Mouse (Mus musculus): ENCODE measurements around the gene Olfr1513. TPM values are rescaled to one million over a fixed set of nuclear protein-coding genes. Genes with fewer than 3 reads are reported as not detected.

The Olfr1513 gene
- polyA plus RNA-seq, 1 experiment from 2014 or later: not detected

Other genes with a start within 250 kb of the Olfr1513 start
- gene Rpgrip1, start 245.7 kb downstream of the Olfr1513 start, polyA plus RNA-seq (2014; fragmentation: Nextera tagmentation; extraction: Ambion mirVana): 92.3 and 105 TPM in 2 replicates
- gene Supt16, start 159.0 kb downstream of the Olfr1513 start, polyA plus RNA-seq (2014; fragmentation: Nextera tagmentation; extraction: Ambion mirVana): 81.5 and 86.7 TPM in 2 replicates
- gene Chd8, start 98.6 kb downstream of the Olfr1513 start, polyA plus RNA-seq (2014; fragmentation: Nextera tagmentation; extraction: Ambion mirVana): 46.7 and 52.5 TPM in 2 replicates
- gene Tox4, start 77.3 kb downstream of the Olfr1513 start, polyA plus RNA-seq (2014; fragmentation: Nextera tagmentation; extraction: Ambion mirVana): 50.6 and 51.2 TPM in 2 replicates
- 39.1 and 41.9 TPM in 2 replicates for gene Rab2b, start 76.9 kb downstream of the Olfr1513 start, polyA plus RNA-seq (2014; fragmentation: Nextera tagmentation; extraction: Ambion mirVana)
- 48.2 and 52.2 TPM in 2 replicates for gene Mettl3, start 51.3 kb downstream of the Olfr1513 start, polyA plus RNA-seq (2014; fragmentation: Nextera tagmentation; extraction: Ambion mirVana)
- gene Sall2, start 27.6 kb downstream of the Olfr1513 start, polyA plus RNA-seq (2014; fragmentation: Nextera tagmentation; extraction: Ambion mirVana): 57.4 and 65.1 TPM in 2 replicates
- not detected in 2 replicates for gene Olfr1512, start 22.8 kb upstream of the Olfr1513 start, polyA plus RNA-seq (2014; fragmentation: Nextera tagmentation; extraction: Ambion mirVana)
- not detected in 2 replicates for gene Olfr1511, start 41.0 kb upstream of the Olfr1513 start, polyA plus RNA-seq (2014; fragmentation: Nextera tagmentation; extraction: Ambion mirVana)
- gene Olfr1510, start 58.0 kb upstream of the Olfr1513 start, polyA plus RNA-seq (2014; fragmentation: Nextera tagmentation; extraction: Ambion mirVana): not detected in 2 replicates
- gene Olfr1509, start 86.6 kb upstream of the Olfr1513 start, polyA plus RNA-seq (2014; fragmentation: Nextera tagmentation; extraction: Ambion mirVana): not detected in 2 replicates
- gene Olfr1508, start 111.1 kb upstream of the Olfr1513 start, polyA plus RNA-seq (2014; fragmentation: Nextera tagmentation; extraction: Ambion mirVana): not detected in 2 replicates
- gene Olfr1507, start 139.3 kb upstream of the Olfr1513 start, polyA plus RNA-seq (2014; fragmentation: Nextera tagmentation; extraction: Ambion mirVana): not detected in 2 replicates

All from midbrain, embryonic 11.5 days (tissue).